Mouse (Mus musculus) megakaryocyte, embryonic 14.5 days (primary cell): ENCODE measurements at regions not wholly inside any gene's neighbourhood (a gene's known extent, or its start where the extent isn't known, plus 50 kb on each side); places are given as distances from the start of the nearest gene placed in this dataset.

Source experiments
- FLI1 ChIP-seq: IDR thresholded peaks from 2 replicates; pipeline ENCODE4 v1.6.1; 2012; ENCODE audit warnings: low read length, inconsistent platforms, mixed read lengths
- GATA1 ChIP-seq: IDR thresholded peaks from 3 replicates; pipeline ENCODE4 v1.6.1; 2012; ENCODE audit warnings: mixed read lengths, low read length, inconsistent platforms, borderline replicate concordance

GRCm38 (mm10) chr13:101863602-101864001 lies 95.6 kb upstream of the Pik3r1 start:
- TF ChIP-seq GATA1 (no peak), FLI1 (no peak)
